Mouse (Mus musculus): Measurements from ENCODE around the gene Akap13. TPM values are rescaled to one million over a fixed set of nuclear protein-coding genes. Genes with fewer than 3 reads are reported as not detected.

Akap13 gene
- polyA plus RNA-seq, 1 experiment from 2014 or later = 43.4 TPM

DNA sequence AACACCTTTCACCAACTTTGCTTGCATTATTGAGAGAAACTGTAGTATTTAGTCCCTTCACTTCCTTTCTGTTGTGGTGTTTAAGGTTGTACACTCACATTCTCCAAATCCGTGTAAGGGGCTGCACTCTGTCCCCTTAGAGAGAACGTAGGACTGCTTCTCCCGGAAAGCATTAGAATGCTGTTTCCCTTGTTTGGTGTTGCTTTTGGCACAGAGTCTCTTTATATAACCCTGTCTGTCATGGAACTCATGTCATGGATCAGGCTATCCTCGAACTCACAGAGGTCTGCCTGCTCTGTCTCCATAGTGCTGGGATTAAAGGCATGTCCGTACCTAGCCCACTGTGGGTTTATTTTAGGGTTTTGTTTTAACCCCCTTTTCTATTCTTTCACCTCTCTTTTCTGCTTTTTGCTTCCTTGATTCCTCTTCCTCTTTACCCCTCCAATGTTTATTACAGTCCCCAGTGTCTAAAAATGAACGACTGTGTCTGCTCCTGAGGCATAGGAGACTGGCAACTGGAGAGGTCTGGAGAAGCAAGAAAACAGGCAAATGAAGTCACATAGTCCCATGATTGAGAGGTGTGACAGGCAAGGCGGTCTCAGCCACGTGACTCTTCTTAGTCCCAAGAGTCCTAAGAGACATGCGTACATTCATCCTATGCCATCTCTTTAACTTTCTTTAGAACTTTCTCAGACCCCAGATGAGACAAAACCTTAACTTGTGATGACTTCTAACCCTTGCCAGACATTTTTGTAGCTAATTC is 186.3 kb downstream of the Akap13 start:
- H3K36me3 ChIP-seq = no peaks in the 10 kb centered on the region
- peak overlapping the region; percentile 56 for H3K4me2 ChIP-seq
- 35% methylated on average over 9 of the region's 9 CpGs for WGBS
- no peak for ATAC-seq (replicated peaks; ENCODE audit: insufficient number of reproducible peaks, insufficient read depth, low FRiP score, low read depth)
- peak overlapping the region; percentile 84 for H3K27ac ChIP-seq
- peaks cover 48% of the 10 kb centered on the region for H3K4me1 ChIP-seq (replicated peaks)
- peak overlapping the region; percentile 36; the same call in 1 of the 2 replicates for H3K4me3 ChIP-seq
- no peaks in the 10 kb centered on the region for H3K9me3 ChIP-seq (replicated peaks)
- no peak overlapping the region for H3K9ac ChIP-seq
- no peaks in the 10 kb centered on the region for H3K27me3 ChIP-seq

DNA sequence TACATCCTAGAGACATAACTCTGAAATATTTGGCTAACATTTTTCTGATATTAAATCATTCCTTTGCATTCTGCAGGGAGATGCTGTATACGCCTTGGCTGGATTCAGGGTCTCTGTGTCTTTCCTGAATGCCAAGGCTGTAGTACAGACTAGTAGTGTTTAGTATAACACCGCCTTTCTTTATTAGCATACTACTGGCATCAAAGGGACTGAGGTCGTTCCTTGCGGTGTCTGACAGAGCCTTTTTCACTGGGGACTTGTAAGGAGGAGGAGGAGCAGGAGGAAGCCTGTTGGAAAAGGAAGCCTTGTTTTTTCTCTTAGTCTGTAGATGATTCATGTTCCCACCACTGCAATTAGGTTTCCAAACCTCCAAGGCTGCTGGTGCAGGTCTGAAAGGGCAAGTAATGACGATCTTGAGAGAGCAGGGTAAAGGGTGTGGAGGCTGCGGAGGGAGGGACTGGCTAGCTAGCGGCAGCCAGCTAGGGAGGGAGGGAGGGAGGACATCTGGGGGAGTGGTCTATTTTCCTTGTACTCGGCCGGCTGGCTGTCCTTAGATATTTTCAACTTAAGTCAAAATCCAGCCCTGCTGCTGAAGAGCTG is 186.9 kb downstream of the Akap13 start:
- H3K27me3 ChIP-seq = no peaks in the 10 kb centered on the region
- H3K4me2 ChIP-seq = peak overlapping the region; percentile 56
- H3K4me3 ChIP-seq = peak overlapping the region; percentile 36
- peak; percentile 77 for ATAC-seq (replicated peaks; ENCODE audit: insufficient number of reproducible peaks, insufficient read depth, low FRiP score, low read depth)
- peak overlapping the region; percentile 28 for H3K9ac ChIP-seq
- peaks cover 48% of the 10 kb centered on the region for H3K4me1 ChIP-seq (replicated peaks)
- 7% methylated on average over 9 of the region's 9 CpGs for WGBS
- H3K27ac ChIP-seq = peak overlapping the region; percentile 84
- H3K36me3 ChIP-seq = no peaks in the 10 kb centered on the region
- no peaks in the 10 kb centered on the region for H3K9me3 ChIP-seq (replicated peaks)

DNA sequence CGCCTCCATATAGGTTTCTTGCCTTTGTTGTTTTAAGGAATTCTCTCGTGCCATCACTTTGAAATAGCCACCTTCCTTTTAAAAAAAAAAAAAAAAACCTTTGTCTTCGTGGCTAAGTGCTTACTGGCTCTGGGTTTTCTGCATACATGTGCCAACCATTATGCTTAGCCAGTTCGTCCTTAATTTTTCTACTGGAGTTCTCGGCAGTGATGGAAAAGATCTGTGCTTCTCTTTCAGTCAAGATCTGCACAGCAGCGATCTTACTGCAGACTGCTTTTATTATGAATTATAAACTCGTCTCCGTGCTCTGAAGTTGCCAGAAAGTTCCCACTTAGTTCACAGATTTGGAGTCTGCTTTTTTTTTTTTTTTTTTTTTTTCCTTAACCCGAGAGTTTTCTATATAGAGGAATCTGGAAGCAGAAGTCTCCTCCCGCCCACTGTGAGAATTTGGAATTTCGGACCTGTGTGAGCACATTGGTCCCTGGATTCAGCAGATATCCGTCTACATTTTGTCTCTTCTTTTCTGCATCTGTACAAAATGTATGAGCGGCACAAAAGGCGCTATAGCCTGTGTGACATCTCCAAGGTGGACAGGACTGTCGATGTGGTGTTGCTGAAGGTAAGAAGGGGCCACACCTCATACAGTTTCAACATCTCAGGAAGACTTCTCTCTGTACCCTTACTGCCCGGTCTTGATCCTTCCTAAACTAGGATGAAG is 187.7 kb downstream of the Akap13 start:
- Histone ChIP-seq H3K9ac (no peak overlapping the region; the same call in 1 of the 2 replicates), H3K4me1 (replicated peaks) (peaks cover 50% of the 10 kb centered on the region), H3K9me3 (replicated peaks) (no peaks in the 10 kb centered on the region), H3K27ac (peak overlapping the region; percentile 84), H3K4me2 (peak overlapping the region; percentile 56), H3K36me3 (no peaks in the 10 kb centered on the region), H3K4me3 (peak overlapping the region; percentile 36), H3K27me3 (no peaks in the 10 kb centered on the region)
- 45% methylated on average over 16 of the region's 16 CpGs for WGBS
- no peak for ATAC-seq (replicated peaks; ENCODE audit: insufficient number of reproducible peaks, insufficient read depth, low FRiP score, low read depth)

DNA sequence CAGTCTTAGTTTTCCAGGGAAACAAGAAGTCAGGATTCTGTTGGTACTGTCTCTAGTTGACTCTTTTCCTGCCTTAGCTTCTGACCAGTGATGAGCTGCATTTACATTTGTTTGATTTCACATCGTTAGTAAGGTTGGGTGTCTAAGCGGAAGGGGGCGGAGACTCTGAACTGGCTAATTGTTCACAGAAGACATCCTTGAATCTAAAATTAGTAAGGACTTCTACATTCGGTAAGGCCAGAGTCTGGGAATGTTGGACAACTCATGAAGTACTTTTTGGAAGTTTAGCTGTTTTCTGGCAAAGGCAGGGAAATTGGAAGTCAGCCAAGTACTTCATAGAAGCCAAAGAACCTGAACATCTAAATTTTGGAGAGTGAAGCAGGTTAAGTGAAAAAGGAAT is 188.7 kb downstream of the Akap13 start:
- H3K9ac ChIP-seq = no peak overlapping the region
- H3K4me3 ChIP-seq = peak overlapping the region; percentile 36
- 46% methylated on average over 4 of the region's 4 CpGs for WGBS

DNA sequence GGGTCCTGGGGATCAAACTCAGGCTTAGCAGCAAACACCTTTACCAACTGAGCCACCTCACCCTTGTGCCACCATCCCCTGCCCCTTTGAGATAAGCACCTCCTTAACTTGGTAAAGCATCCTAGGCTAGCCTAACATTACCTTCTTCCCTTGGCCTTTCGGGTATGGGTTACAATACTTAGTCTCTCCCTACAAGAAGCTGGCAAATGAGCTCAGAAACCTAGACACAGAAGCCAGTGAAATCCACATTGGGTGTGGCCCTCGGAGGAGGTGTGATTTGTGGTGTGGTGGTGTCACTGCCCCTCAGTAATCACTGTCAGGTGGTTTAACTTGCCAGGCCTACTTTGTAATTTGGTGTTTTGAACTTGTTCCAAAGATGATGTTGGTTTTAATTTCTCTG is 189.3 kb downstream of the Akap13 start:
- Histone ChIP-seq H3K4me1 (replicated peaks) (peaks cover 54% of the 10 kb centered on the region), H3K4me2 (peak overlapping the region; percentile 37), H3K9me3 (replicated peaks) (no peaks in the 10 kb centered on the region), H3K36me3 (no peaks in the 10 kb centered on the region), H3K9ac (no peak overlapping the region), H3K4me3 (peak overlapping the region; percentile 11), H3K27ac (peak overlapping the region; percentile 84; the same call in 1 of the 2 replicates), H3K27me3 (no peaks in the 10 kb centered on the region)
- 74% methylated on average over 2 of the region's 2 CpGs for WGBS
- ATAC-seq (replicated peaks; ENCODE audit: insufficient number of reproducible peaks, insufficient read depth, low FRiP score, low read depth) = no peak

More for the DNA sequence above, 188.7 kb downstream of the Akap13 start:
- no peak for ATAC-seq (replicated peaks; ENCODE audit: insufficient number of reproducible peaks, insufficient read depth, low FRiP score, low read depth)
- Histone ChIP-seq H3K4me1 (replicated peaks) (peaks cover 54% of the 10 kb centered on the region), H3K36me3 (no peaks in the 10 kb centered on the region), H3K9me3 (replicated peaks) (no peaks in the 10 kb centered on the region), H3K27ac (peak overlapping the region; percentile 84), H3K4me2 (peak overlapping the region; percentile 27), H3K27me3 (no peaks in the 10 kb centered on the region)

DNA sequence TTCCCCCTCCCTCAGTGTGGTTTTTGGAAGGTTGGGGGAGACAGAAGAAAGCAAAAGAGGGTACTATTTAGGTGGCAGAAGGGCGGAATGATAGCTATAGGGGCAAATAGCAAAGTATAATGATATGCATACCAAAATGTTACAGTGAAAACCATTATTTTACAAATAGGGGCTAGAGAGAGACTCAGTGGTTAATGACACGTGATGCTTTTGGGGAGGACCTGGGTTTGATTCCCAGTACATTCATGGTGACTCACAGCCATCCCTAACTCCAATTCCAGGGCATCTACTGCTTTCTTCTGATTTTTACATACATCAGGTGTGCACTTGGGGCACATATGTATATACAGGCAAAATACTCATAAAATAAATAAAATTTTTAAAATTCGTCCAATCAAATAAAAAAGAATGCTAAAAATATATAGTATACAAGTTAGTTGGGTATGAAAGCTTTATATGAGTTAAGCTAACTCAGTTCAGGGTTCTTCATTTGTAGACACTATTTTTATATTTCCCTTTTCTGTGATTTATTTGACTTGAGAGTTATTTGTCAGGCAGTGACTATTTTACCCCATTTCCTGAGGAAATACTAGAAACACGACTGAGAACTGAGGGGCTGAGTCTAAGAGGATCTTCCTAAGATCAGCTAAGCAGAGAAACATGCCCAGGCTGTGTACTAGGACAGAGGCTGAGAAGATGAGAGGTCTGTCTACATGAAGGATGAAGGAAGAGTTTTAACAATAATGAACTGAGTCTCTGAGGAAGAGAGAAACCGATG is 190.0 kb downstream of the Akap13 start:
- no peak overlapping the region for H3K27ac ChIP-seq
- H3K9ac ChIP-seq = no peak overlapping the region
- H3K9me3 ChIP-seq (replicated peaks) = no peaks in the 10 kb centered on the region
- 68% methylated on average over 5 of the region's 5 CpGs for whole genome bisulfite sequencing
- no peaks in the 10 kb centered on the region for H3K27me3 ChIP-seq
- no peak overlapping the region for H3K4me3 ChIP-seq
- H3K36me3 ChIP-seq = no peaks in the 10 kb centered on the region
- peaks cover 49% of the 10 kb centered on the region for H3K4me1 ChIP-seq (replicated peaks)
- peak overlapping the region; percentile 37; the same call in 1 of the 2 replicates for H3K4me2 ChIP-seq
- no peak for ATAC-seq (replicated peaks; ENCODE audit: insufficient number of reproducible peaks, insufficient read depth, low FRiP score, low read depth)

DNA sequence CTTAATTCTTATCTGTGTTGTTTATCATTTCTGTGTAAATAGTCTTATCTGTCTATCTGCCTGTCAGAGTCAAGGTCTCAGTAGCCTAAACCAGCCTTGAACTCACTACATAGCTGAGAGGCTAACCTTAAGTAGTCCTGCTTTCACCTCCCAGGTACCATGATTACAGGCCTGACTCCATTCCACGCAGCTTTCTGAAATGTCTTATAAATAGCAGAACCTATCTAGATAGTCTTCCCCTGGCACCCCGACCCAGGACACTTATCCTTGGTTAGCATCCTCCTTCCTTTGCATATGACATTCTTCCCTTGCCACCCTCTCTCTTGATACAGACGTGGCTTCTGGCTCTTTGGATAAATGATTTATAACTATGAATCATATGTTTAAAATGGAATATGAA is 192.7 kb downstream of the Akap13 start:
- no peak overlapping the region for H3K9ac ChIP-seq
- H3K36me3 ChIP-seq = no peaks in the 10 kb centered on the region
- peaks cover 28% of the 10 kb centered on the region for H3K4me1 ChIP-seq (replicated peaks)
- H3K4me3 ChIP-seq = no peak overlapping the region
- no peak for ATAC-seq (replicated peaks; ENCODE audit: insufficient number of reproducible peaks, insufficient read depth, low FRiP score, low read depth)
- H3K27me3 ChIP-seq = no peaks in the 10 kb centered on the region
- 58% methylated on average over 3 of the region's 3 CpGs for WGBS
- no peaks in the 10 kb centered on the region for H3K9me3 ChIP-seq (replicated peaks)
- no peak overlapping the region for H3K4me2 ChIP-seq
- H3K27ac ChIP-seq = no peak overlapping the region

DNA sequence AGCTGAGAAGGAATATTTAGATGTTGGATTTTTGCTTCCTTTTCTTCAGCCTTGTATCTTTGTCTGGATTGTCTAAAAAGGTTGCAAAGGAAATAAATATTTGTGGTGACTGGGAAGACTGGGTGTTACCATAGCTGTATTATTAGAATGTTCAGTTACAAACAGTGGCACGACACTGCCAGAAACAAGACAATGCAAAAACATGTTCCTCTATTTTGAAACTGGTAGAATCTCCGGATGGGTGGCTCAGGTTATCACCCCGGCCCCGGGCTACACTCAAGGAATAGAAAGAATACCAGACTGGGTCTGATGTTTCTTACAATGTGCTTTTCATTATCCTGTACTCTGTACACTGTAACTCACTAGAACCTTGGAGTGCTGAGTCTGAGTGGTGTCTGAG is 193.6 kb downstream of the Akap13 start:
- no peak for ATAC-seq (replicated peaks; ENCODE audit: insufficient number of reproducible peaks, insufficient read depth, low FRiP score, low read depth)
- 68% methylated on average over 4 of the region's 4 CpGs for WGBS
- Histone ChIP-seq H3K9ac (no peak overlapping the region), H3K27ac (no peak overlapping the region), H3K9me3 (replicated peaks) (no peaks in the 10 kb centered on the region), H3K36me3 (no peaks in the 10 kb centered on the region), H3K4me3 (no peak overlapping the region), H3K27me3 (no peaks in the 10 kb centered on the region), H3K4me1 (replicated peaks) (peaks cover 27% of the 10 kb centered on the region), H3K4me2 (no peak overlapping the region)

DNA sequence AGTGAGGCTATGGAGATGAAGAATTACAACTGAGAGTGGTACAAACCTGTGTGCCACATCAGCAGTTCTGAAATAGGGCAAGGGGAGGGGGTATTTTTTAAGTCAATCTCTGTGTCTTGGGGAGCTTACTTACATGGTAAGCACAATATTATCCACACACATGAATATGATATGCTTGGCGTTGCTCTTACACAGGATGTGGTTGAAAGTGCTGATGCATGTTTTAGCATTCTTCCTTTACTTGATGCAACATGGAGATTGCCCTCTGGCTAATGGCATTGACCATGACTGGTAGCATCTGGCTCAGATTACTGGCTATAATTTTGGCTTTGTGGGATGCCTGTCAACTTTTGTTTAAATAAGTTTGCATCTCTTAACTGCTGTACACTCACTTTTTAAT is 194.6 kb downstream of the Akap13 start:
- H3K36me3 ChIP-seq = no peaks in the 10 kb centered on the region
- no peak for ATAC-seq (replicated peaks; ENCODE audit: insufficient number of reproducible peaks, insufficient read depth, low FRiP score, low read depth)
- 73% methylated on average over 1 of the region's 1 CpGs for WGBS

DNA sequence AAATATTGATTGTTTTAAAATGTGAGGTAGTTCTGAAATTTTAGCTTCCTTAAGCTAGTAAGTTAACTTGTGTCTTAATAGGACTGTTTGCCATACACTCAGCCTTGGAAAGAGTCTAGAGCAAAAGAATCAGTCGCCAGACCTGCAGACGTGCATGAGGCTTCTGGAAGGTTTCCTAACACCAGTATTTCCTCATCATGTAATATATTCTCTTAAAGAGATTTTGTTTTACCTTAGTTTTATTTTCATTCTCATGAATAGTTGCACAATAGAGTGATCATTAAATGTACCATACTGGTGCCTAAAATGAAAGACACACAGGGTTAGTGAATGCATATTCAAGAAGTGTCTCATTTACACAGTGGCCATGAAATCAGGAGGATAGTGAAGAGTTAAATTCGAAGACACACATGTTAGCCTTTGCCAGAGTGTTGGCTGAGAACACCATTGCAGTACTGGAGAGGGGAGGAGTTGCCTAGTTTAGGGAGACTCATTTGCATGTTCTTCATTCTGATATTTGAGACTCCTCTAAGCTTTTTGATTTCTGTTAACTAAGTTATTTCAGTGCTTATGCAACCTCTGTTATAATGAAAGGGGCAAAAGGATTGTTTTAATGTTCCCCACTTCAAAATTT is 198.5 kb downstream of the Akap13 start:
- Histone ChIP-seq H3K36me3 (no peaks in the 10 kb centered on the region), H3K27ac (no peak overlapping the region), H3K4me1 (replicated peaks) (peaks cover 17% of the 10 kb centered on the region), H3K9ac (no peak overlapping the region), H3K9me3 (replicated peaks) (no peaks in the 10 kb centered on the region), H3K27me3 (no peaks in the 10 kb centered on the region), H3K4me2 (no peak overlapping the region), H3K4me3 (no peak overlapping the region)
- 50% methylated on average over 3 of the region's 3 CpGs for WGBS
- ATAC-seq (replicated peaks; ENCODE audit: insufficient number of reproducible peaks, insufficient read depth, low FRiP score, low read depth) = no peak

More for the DNA sequence above, 194.6 kb downstream of the Akap13 start:
- no peak overlapping the region for H3K4me2 ChIP-seq
- H3K27ac ChIP-seq = no peak overlapping the region
- H3K27me3 ChIP-seq = no peaks in the 10 kb centered on the region
- peaks cover 24% of the 10 kb centered on the region for H3K4me1 ChIP-seq (replicated peaks)
- no peak overlapping the region for H3K4me3 ChIP-seq
- no peak overlapping the region for H3K9ac ChIP-seq
- H3K9me3 ChIP-seq (replicated peaks) = no peaks in the 10 kb centered on the region
